Mouse (Mus musculus): Measurements from ENCODE around the gene Sufu. TPM values are rescaled to one million over a fixed set of nuclear protein-coding genes. Genes with fewer than 3 reads are reported as not detected.

The Sufu gene
- polyA plus RNA-seq, 1 experiment = 0.73 TPM

DNA sequence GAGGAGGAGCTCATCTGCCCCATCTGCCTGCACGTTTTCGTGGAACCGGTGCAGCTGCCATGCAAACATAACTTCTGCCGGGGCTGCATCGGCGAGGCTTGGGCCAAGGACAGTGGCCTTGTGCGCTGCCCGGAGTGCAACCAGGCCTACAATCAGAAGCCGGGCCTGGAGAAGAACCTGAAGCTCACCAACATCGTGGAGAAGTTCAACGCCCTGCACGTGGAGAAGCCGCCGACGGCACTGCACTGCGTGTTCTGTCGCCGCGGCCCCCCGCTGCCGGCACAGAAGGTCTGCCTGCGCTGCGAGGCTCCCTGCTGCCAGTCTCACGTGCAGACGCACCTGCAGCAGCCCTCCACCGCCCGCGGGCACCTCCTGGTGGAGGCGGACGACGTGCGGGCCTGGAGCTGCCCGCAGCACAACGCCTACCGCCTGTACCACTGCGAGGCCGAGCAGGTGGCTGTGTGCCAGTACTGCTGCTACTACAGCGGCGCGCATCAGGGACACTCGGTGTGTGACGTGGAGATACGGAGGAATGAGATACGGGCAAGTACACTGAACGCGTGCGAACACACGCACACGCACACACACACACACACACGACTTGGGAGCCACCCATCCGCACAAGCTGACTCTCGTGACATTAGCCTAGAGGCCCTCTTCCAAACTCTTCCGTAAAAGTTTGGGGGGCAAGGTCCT is 105.9 kb downstream of the Sufu start:
- TF ChIP-seq GATA1 (IDR thresholded peaks at IDR 0.05; ENCODE audit: low read length) (0 out of 2 replicates have a peak, but pooled peaks have one; percentile 38), TAL1 (IDR thresholded peaks at IDR 0.05; ENCODE audit: low read length) (no peak)
- H3K4me1 ChIP-seq (ENCODE audit: control insufficient read depth) = peaks cover 76% of the 10 kb centered on the region

DNA sequence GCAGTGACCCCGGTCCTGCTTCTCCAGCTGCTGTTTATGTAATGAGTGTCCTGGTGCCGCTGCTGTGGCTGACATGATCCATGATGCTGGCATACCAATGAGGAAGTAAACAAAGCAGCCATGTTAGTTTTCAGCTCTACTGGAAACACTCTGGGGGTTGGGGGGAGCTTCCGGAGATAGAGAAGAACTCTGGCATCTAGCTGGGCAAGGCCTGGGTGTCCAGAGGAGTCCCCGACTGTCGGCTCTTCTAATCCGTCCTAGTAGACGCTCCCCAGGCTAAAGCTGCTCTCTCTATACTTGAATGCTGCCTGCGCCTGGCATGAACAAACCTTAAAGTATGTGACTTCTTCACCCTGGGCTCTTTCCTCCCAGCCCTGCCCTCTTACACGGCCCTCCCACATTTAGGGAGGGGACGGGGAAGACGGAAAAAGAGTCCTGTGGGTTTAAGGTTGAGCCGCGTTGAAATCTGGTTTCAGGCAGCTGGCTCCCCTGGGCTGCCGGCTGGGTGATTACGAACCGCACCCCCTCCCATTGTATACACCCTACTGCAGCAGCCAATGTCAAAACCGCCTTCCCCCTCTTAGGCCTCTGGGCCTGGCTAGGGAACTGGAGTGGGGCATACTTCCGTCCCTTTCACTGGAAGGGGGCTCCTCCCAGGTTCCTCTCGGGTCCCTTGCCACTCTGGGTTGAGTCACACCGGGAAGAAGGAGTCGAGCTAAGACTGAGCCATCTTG is 106.8 kb downstream of the Sufu start:
- peak overlapping the region; percentile 81 for H3K4me3 ChIP-seq (replicated peaks)
- peaks cover 35% of the 10 kb centered on the region for H3K36me3 ChIP-seq (ENCODE audit: control insufficient read depth)
- H3K9me3 ChIP-seq (ENCODE audit: control insufficient read depth, low read length) = no peaks in the 10 kb centered on the region
- no peaks in the 10 kb centered on the region for H3K27me3 ChIP-seq (ENCODE audit: control insufficient read depth)
- TF ChIP-seq TAL1 (IDR thresholded peaks at IDR 0.05; ENCODE audit: low read length) = peak; percentile 57; the same call in 2 of the 3 replicates
- TF ChIP-seq GATA1 (IDR thresholded peaks at IDR 0.05; ENCODE audit: low read length) = no peak; the same call in 1 of the 2 replicates
- peaks cover 85% of the 10 kb centered on the region for H3K4me1 ChIP-seq (ENCODE audit: control insufficient read depth)

More for the DNA sequence above, 105.9 kb downstream of the Sufu start:
- Histone ChIP-seq H3K9me3 (ENCODE audit: control insufficient read depth, low read length) (no peaks in the 10 kb centered on the region), H3K36me3 (ENCODE audit: control insufficient read depth) (peaks cover 26% of the 10 kb centered on the region), H3K4me3 (replicated peaks) (peak overlapping the region; percentile 81), H3K27me3 (ENCODE audit: control insufficient read depth) (no peaks in the 10 kb centered on the region)

DNA sequence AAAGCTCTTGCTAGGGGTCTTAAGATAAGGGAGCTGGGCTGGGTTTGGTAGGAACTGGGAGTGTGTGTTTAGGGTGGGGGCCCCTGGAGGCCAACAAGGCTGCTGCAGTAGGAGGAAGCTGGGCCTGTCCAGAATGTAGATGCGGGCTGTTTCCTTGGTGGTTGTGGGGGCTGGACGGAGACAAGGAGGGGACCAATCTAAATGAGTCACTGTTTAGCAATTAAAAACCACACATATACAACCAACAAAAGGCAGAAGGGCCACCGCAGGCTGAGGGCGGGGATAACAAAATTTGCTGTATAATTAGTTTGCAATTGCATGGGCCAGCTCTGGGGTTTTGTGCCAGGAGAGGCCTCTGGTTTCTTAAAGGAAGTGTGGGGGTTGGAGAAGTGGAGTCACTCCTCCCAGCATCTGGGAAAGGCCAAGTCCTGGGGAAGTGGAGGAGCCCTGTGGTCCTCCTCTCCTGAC is 107.4 kb downstream of the Sufu start:
- H3K4me1 ChIP-seq (ENCODE audit: control insufficient read depth) = peaks cover 88% of the 10 kb centered on the region
- H3K4me3 ChIP-seq (replicated peaks) = peak overlapping the region; percentile 81
- H3K36me3 ChIP-seq (ENCODE audit: control insufficient read depth) = peaks cover 41% of the 10 kb centered on the region
- no peak for TF ChIP-seq TAL1 (IDR thresholded peaks at IDR 0.05; ENCODE audit: low read length)
- no peak for TF ChIP-seq GATA1 (IDR thresholded peaks at IDR 0.05; ENCODE audit: low read length)
- H3K27me3 ChIP-seq (ENCODE audit: control insufficient read depth) = no peaks in the 10 kb centered on the region
- no peaks in the 10 kb centered on the region for H3K9me3 ChIP-seq (ENCODE audit: control insufficient read depth, low read length)

DNA sequence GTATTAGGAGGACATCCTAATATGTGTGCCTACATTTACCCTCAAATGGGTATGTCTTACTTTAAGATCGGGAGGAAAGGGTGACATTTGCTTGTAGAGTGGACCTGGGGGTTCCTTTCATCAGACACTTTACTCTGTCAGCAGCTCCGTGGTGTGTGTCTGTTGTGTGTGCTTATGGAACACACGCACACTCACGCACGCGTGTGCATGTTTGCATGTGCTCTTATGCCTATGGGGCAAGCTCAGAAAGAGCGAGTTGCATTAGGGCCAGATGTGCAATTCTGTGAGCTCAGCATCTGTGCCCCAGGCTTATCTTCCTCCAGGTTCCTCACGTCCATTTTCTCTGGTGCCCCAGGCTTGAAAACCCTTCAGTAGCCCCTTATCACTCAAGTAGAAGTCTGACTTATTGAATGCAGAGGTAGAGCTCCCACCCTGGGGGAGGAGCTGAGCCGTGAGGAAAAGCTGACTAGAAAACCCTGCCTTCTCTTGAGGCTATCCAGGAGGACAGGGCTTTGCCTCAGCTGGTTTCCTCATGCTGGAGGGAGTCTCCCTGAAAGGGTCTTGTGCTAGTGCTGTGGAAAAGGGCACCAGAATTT is 108.2 kb downstream of the Sufu start:
- Histone ChIP-seq H3K4me3 (replicated peaks) (peak overlapping the region; percentile 81), H3K36me3 (ENCODE audit: control insufficient read depth) (peaks cover 49% of the 10 kb centered on the region), H3K4me1 (ENCODE audit: control insufficient read depth) (peaks cover 90% of the 10 kb centered on the region), H3K27me3 (ENCODE audit: control insufficient read depth) (no peaks in the 10 kb centered on the region), H3K9me3 (ENCODE audit: control insufficient read depth, low read length) (no peaks in the 10 kb centered on the region)
- TF ChIP-seq GATA1 (IDR thresholded peaks at IDR 0.05; ENCODE audit: low read length) (peak; percentile 35; the same call in 1 of the 2 replicates), TAL1 (IDR thresholded peaks at IDR 0.05; ENCODE audit: low read length) (no peak)

DNA sequence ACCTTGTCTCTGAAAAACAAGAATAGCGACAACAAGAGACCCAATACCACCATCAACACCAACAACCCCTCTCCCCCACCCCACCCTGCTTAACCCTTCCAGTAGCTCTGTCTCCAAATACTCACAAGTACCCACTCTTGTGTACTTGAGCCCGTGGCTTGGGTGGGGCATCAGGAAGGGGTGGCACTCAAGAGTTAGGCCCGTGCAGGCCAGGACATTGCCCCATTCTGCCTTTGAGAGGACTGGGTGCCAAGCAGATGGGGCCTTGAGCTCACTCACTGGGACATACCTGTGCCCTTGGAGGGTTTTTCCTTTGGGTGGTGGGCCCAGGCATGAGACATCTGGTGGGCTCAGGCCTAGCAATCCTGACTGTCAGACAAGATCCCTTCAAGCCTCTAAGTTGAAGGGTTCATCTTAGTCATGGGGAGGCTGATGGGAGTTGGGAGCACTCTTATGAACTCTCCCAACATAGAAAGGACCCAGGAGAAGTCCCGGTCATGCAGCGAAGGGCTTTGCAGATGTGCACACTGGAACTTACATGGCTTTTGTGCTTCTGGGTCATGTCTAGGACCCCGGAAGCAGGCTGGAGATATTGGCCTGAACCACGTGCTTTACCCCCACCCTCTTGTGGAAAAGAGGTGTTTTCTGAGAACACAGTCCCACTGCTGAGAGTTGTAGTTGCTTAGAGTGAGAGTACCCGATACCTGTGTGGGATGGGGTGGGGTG is 109.1 kb downstream of the Sufu start:
- no peaks in the 10 kb centered on the region for H3K9me3 ChIP-seq (ENCODE audit: control insufficient read depth, low read length)
- H3K4me3 ChIP-seq (replicated peaks) = peak overlapping the region; percentile 81
- H3K27me3 ChIP-seq (ENCODE audit: control insufficient read depth) = no peaks in the 10 kb centered on the region
- TF ChIP-seq GATA1 (IDR thresholded peaks at IDR 0.05; ENCODE audit: low read length) (no peak), TAL1 (IDR thresholded peaks at IDR 0.05; ENCODE audit: low read length) (no peak)
- H3K4me1 ChIP-seq (ENCODE audit: control insufficient read depth) = peaks cover 94% of the 10 kb centered on the region
- peaks cover 57% of the 10 kb centered on the region for H3K36me3 ChIP-seq (ENCODE audit: control insufficient read depth)

DNA sequence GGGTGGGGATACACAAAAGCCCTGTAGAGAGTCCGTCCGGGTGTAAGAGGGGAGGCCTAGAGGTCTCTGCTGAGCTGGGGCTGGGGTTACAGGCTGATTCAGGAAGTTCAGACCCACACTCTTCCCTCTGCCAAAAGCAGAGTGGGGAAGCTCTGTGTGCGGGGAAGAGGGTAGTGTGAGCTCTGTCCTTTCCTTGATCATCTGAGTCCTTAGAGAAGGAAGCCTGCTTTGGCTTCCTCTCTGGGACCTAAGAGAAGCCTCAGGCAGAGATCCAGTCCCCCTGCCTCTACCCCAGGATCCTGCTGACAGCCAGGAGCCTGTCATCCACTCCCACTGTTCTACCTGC is 109.6 kb downstream of the Sufu start:
- Histone ChIP-seq H3K27me3 (ENCODE audit: control insufficient read depth) (no peaks in the 10 kb centered on the region), H3K4me1 (ENCODE audit: control insufficient read depth) (peaks cover 94% of the 10 kb centered on the region), H3K9me3 (ENCODE audit: control insufficient read depth, low read length) (no peaks in the 10 kb centered on the region), H3K36me3 (ENCODE audit: control insufficient read depth) (peaks cover 61% of the 10 kb centered on the region), H3K4me3 (replicated peaks) (no peak overlapping the region)
- TF ChIP-seq TAL1 (IDR thresholded peaks at IDR 0.05; ENCODE audit: low read length) (no peak), GATA1 (IDR thresholded peaks at IDR 0.05; ENCODE audit: low read length) (no peak)

DNA sequence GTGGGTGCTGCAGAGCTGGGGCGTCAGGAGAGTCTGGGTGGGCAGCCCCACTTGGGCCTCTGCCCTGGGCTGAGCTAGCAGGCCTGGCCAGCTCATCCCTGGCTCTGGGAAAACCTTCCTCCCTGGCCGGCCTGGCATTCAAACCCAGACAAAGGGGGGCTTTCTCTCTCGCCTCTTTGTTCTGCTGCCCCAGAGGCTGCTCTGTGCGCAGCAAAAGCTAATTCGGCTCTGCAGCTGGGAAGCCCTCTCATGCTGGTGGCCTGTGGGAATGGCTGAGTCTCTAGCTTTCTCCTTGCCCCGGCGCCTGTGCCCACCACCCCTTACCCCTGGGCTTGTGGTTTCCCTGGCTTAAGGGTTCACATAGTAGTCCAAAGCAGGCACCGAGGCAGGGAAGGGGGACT is 110.5 kb downstream of the Sufu start:
- H3K4me3 ChIP-seq (replicated peaks) = no peak overlapping the region

DNA sequence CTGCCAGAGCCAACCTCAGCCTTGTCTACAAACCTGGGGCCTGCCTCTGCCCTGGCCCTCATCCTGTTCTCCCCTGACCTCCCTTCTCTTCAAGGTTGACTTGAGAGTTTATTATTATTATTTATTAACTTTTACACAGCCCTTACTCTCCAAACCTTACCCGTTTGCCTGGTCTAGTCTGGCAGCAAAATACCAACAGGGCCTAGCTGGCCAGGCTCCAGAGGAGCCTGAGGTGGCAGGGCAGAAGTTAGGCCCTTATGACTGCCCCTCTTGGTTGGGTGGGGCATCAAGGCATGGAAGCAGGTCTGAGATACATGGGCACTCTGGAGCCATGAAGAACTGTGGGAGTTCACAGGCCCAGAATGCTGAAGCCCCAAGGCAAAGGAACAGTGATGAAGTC is 111.1 kb downstream of the Sufu start:
- TF ChIP-seq GATA1 (IDR thresholded peaks at IDR 0.05; ENCODE audit: low read length) (no peak), TAL1 (IDR thresholded peaks at IDR 0.05; ENCODE audit: low read length) (no peak)
- Histone ChIP-seq H3K27me3 (ENCODE audit: control insufficient read depth) (no peaks in the 10 kb centered on the region), H3K4me1 (ENCODE audit: control insufficient read depth) (peaks cover 83% of the 10 kb centered on the region), H3K4me3 (replicated peaks) (no peak overlapping the region), H3K36me3 (ENCODE audit: control insufficient read depth) (peaks cover 75% of the 10 kb centered on the region), H3K9me3 (ENCODE audit: control insufficient read depth, low read length) (no peaks in the 10 kb centered on the region)

More for the DNA sequence above, 110.5 kb downstream of the Sufu start:
- Histone ChIP-seq H3K4me1 (ENCODE audit: control insufficient read depth) (peaks cover 89% of the 10 kb centered on the region), H3K9me3 (ENCODE audit: control insufficient read depth, low read length) (no peaks in the 10 kb centered on the region), H3K27me3 (ENCODE audit: control insufficient read depth) (no peaks in the 10 kb centered on the region), H3K36me3 (ENCODE audit: control insufficient read depth) (peaks cover 69% of the 10 kb centered on the region)
- TF ChIP-seq GATA1 (IDR thresholded peaks at IDR 0.05; ENCODE audit: low read length) (no peak), TAL1 (IDR thresholded peaks at IDR 0.05; ENCODE audit: low read length) (no peak)

Data from erythroblast, embryonic 14.5 days (primary cell).